Mouse (Mus musculus): ENCODE data around the gene Med12l. TPM values are rescaled to one million over a fixed set of nuclear protein-coding genes. Genes with fewer than 3 reads are reported as not detected.

Med12l gene
- polyA plus RNA-seq, 1 experiment from 2014 or later = 0.82 TPM

GRCm38 (mm10) chr3:59295699-59296562 lies 290.3 kb downstream of the Med12l start:
- ATAC-seq (replicated peaks; ENCODE audit: low FRiP score, low read depth) (no peak), DNase-seq (ENCODE audit: low spot score) (no peak)
- WGBS = 83% methylated on average over 16 of the region's 16 CpGs
- no peak overlapping the region for H3K9ac ChIP-seq (ENCODE audit: low read depth, low read length)
- H3K36me3 ChIP-seq (ENCODE audit: insufficient read depth, low read length) = no peaks in the 10 kb centered on the region
- no peak overlapping the region for H3K4me2 ChIP-seq (ENCODE audit: low read length)
- H3K9me3 ChIP-seq (replicated peaks; ENCODE audit: low read length) = no peaks in the 10 kb centered on the region
- H3K27ac ChIP-seq = no peak overlapping the region
- H3K27me3 ChIP-seq (ENCODE audit: insufficient read depth, low read length) = no peaks in the 10 kb centered on the region
- H3K4me3 ChIP-seq (replicated peaks; ENCODE audit: low read depth, low read length) = no peak overlapping the region
- H3K4me1 ChIP-seq (replicated peaks; ENCODE audit: insufficient read depth, low read length) = no peaks in the 10 kb centered on the region
- no peak for TF ChIP-seq CTCF (IDR thresholded peaks at IDR 0.05; ENCODE audit: low read depth)

- Histone ChIP-seq H3K4me1 (replicated peaks; ENCODE audit: insufficient read depth, low read length) (no peaks in the 10 kb centered on the region), H3K4me2 (ENCODE audit: low read length) (no peak overlapping the region), H3K4me3 (replicated peaks; ENCODE audit: low read depth, low read length) (no peak overlapping the region), H3K27ac (no peak overlapping the region), H3K9ac (ENCODE audit: low read depth, low read length) (no peak overlapping the region), H3K27me3 (ENCODE audit: insufficient read depth, low read length) (no peaks in the 10 kb centered on the region), H3K36me3 (ENCODE audit: insufficient read depth, low read length) (no peaks in the 10 kb centered on the region), H3K9me3 (replicated peaks; ENCODE audit: low read length) (no peaks in the 10 kb centered on the region)
- no peak for DNase-seq (ENCODE audit: low spot score)
- TF ChIP-seq CTCF (IDR thresholded peaks at IDR 0.05; ENCODE audit: low read depth) = no peak
- ATAC-seq (replicated peaks; ENCODE audit: low FRiP score, low read depth) = no peak
- 90% methylated on average over 5 of the region's 5 CpGs for WGBS
These were observed 291.0 kb downstream of the Med12l start for GRCm38 (mm10) chr3:59296563-59297130.

- WGBS = 88% methylated on average over 16 of the region's 16 CpGs
These were observed 292.0 kb downstream of the Med12l start for GRCm38 (mm10) chr3:59297653-59298052.

GRCm38 (mm10) chr3:59304944-59305343 lies 299.3 kb downstream of the Med12l start:
- H3K4me1 ChIP-seq (replicated peaks; ENCODE audit: insufficient read depth, low read length) = no peaks in the 10 kb centered on the region
- no peak for ATAC-seq (replicated peaks; ENCODE audit: low FRiP score, low read depth)
- TF ChIP-seq CTCF (IDR thresholded peaks at IDR 0.05; ENCODE audit: low read depth) = no peak
- H3K36me3 ChIP-seq (ENCODE audit: insufficient read depth, low read length) = no peaks in the 10 kb centered on the region
- H3K9me3 ChIP-seq (replicated peaks; ENCODE audit: low read length) = no peaks in the 10 kb centered on the region
- no peak for DNase-seq (ENCODE audit: low spot score)
- 93% methylated on average over 5 of the region's 5 CpGs for WGBS
- H3K4me3 ChIP-seq (replicated peaks; ENCODE audit: low read depth, low read length) = no peak overlapping the region
- no peaks in the 10 kb centered on the region for H3K27me3 ChIP-seq (ENCODE audit: insufficient read depth, low read length)
- no peak overlapping the region for H3K9ac ChIP-seq (ENCODE audit: low read depth, low read length)
- no peak overlapping the region for H3K4me2 ChIP-seq (ENCODE audit: low read length)
- H3K27ac ChIP-seq = no peak overlapping the region

More at GRCm38 (mm10) chr3:59297653-59298052, 292.0 kb downstream of the Med12l start:
- Histone ChIP-seq H3K9me3 (replicated peaks; ENCODE audit: low read length) (no peaks in the 10 kb centered on the region), H3K9ac (ENCODE audit: low read depth, low read length) (no peak overlapping the region), H3K27ac (no peak overlapping the region), H3K4me2 (ENCODE audit: low read length) (no peak overlapping the region), H3K4me3 (replicated peaks; ENCODE audit: low read depth, low read length) (no peak overlapping the region), H3K36me3 (ENCODE audit: insufficient read depth, low read length) (no peaks in the 10 kb centered on the region), H3K4me1 (replicated peaks; ENCODE audit: insufficient read depth, low read length) (no peaks in the 10 kb centered on the region), H3K27me3 (ENCODE audit: insufficient read depth, low read length) (no peaks in the 10 kb centered on the region)
- DNase-seq (ENCODE audit: low spot score) = no peak
- TF ChIP-seq CTCF (IDR thresholded peaks at IDR 0.05; ENCODE audit: low read depth) = no peak
- no peak for ATAC-seq (replicated peaks; ENCODE audit: low FRiP score, low read depth)

GRCm38 (mm10) chr3:59305518-59305917 lies 299.9 kb downstream of the Med12l start:
- no peaks in the 10 kb centered on the region for H3K27me3 ChIP-seq (ENCODE audit: insufficient read depth, low read length)
- TF ChIP-seq CTCF (IDR thresholded peaks at IDR 0.05; ENCODE audit: low read depth) = no peak
- no peak for DNase-seq (ENCODE audit: low spot score)
- H3K36me3 ChIP-seq (ENCODE audit: insufficient read depth, low read length) = no peaks in the 10 kb centered on the region
- no peak overlapping the region for H3K27ac ChIP-seq
- no peak overlapping the region for H3K9ac ChIP-seq (ENCODE audit: low read depth, low read length)
- H3K4me1 ChIP-seq (replicated peaks; ENCODE audit: insufficient read depth, low read length) = no peaks in the 10 kb centered on the region
- no peak for ATAC-seq (replicated peaks; ENCODE audit: low FRiP score, low read depth)
- no peak overlapping the region for H3K4me3 ChIP-seq (replicated peaks; ENCODE audit: low read depth, low read length)
- no peak overlapping the region for H3K4me2 ChIP-seq (ENCODE audit: low read length)
- 95% methylated on average over 2 of the region's 2 CpGs for whole genome bisulfite sequencing
- H3K9me3 ChIP-seq (replicated peaks; ENCODE audit: low read length) = no peaks in the 10 kb centered on the region

GRCm38 (mm10) chr3:59312610-59313009 lies 307.0 kb downstream of the Med12l start:
- Histone ChIP-seq H3K9ac (ENCODE audit: low read depth, low read length) (no peak overlapping the region), H3K4me2 (ENCODE audit: low read length) (no peak overlapping the region), H3K27me3 (ENCODE audit: insufficient read depth, low read length) (no peaks in the 10 kb centered on the region), H3K36me3 (ENCODE audit: insufficient read depth, low read length) (no peaks in the 10 kb centered on the region), H3K27ac (no peak overlapping the region), H3K9me3 (replicated peaks; ENCODE audit: low read length) (no peaks in the 10 kb centered on the region), H3K4me3 (replicated peaks; ENCODE audit: low read depth, low read length) (no peak overlapping the region), H3K4me1 (replicated peaks; ENCODE audit: insufficient read depth, low read length) (no peaks in the 10 kb centered on the region)
- DNase-seq (ENCODE audit: low spot score) (no peak), ATAC-seq (replicated peaks; ENCODE audit: low FRiP score, low read depth) (no peak)
- WGBS = 85% methylated on average over 10 of the region's 10 CpGs
- no peak for TF ChIP-seq CTCF (IDR thresholded peaks at IDR 0.05; ENCODE audit: low read depth)
